Mouse (Mus musculus) kidney, adult 2 months (tissue): Measurements from ENCODE around the gene Zdhhc19. TPM values are rescaled to one million over a fixed set of nuclear protein-coding genes. Genes with fewer than 3 reads are reported as not detected.

Experiments used
- DNase-seq: peaks from one replicate; pipeline ENCODE4 v3.0.0; 2021
- H3K27ac ChIP-seq: fragments of 200-500 bp; 2 replicates; pipeline ENCODE4 v1.5.1; 2012; ENCODE audit warnings: low read depth, low read length, control low read depth, inconsistent platforms; ENCODE audit not compliant: insufficient read depth
- H3K27me3 ChIP-seq: fragments of 200-500 bp; replicated peaks from 2 replicates; pipeline ENCODE4 v1.6.1; 2012; ENCODE audit warnings: mild to moderate bottlenecking, moderate library complexity, low read length, inconsistent platforms; ENCODE audit not compliant: control insufficient read depth, insufficient read depth
- H3K36me3 ChIP-seq: fragments of 200-500 bp; 2 replicates; pipeline ENCODE4 v1.6.1; 2012; ENCODE audit warnings: mild to moderate bottlenecking, moderate library complexity, low read length, inconsistent platforms; ENCODE audit not compliant: control insufficient read depth, insufficient read depth
- H3K4me1 ChIP-seq: fragments of 200-500 bp; 2 replicates; pipeline ENCODE4 v1.6.1; 2011; ENCODE audit warnings: low read length; ENCODE audit not compliant: control insufficient read depth, insufficient read depth
- H3K4me3 ChIP-seq: fragments of 200-500 bp; 2 replicates; pipeline ENCODE4 v1.5.1; 2011; ENCODE audit warnings: mild to moderate bottlenecking, low read depth, low read length, control low read depth; ENCODE audit not compliant: insufficient read depth
- CTCF ChIP-seq: fragments of 200-500 bp; conservative IDR thresholded peaks from 2 replicates; pipeline ENCODE4 v1.5.1; 2011; ENCODE audit warnings: low read depth, mild to moderate bottlenecking, control low read depth, low read length, moderate library complexity, mixed read lengths; ENCODE audit not compliant: insufficient read depth, insufficient read length
- POLR2A ChIP-seq: fragments of 200-500 bp; IDR thresholded peaks from one replicate; pipeline ENCODE4 v1.6.1; 2011; ENCODE audit warnings: low read depth, low read length, control low read depth
- WGBS: fragments of 180-500 bp; shearing (Covaris S2); methylation state at CpG from one replicate; pipeline ENCODE4 v1.1.7; 2018; 5-methylcytosine and 5-hydroxymethylcytosine counted together
- polyA plus RNA-seq: library from polyadenylated mRNA; depleted of rRNA; stranded (reverse); fragments of >200 nt; gene quantifications from 2 replicates; pipeline ENCODE4 v1.2.3, GENCODE M21; 2012

The Zdhhc19 gene
- polyA plus RNA-seq, 1 experiment: 0.11 TPM

- no peaks in the 10 kb centered on the region; the same call in 1 of the 2 replicates for H3K4me1 ChIP-seq
- WGBS: 66% methylated on average over 5 of the region's 5 CpGs
- H3K27ac ChIP-seq: no peak overlapping the region
- H3K36me3 ChIP-seq: 0 out of 2 replicates have a peak, but pooled peaks cover 2% of the 10 kb centered on the region
- TF ChIP-seq POLR2A (no peak), CTCF (no peak)
- DNase-seq: no peak
- H3K4me3 ChIP-seq: no peak overlapping the region
- no peaks in the 10 kb centered on the region for H3K27me3 ChIP-seq
Measured at GRCm38 (mm10) chr16:32469404-32470105, 26.5 kb upstream of the Zdhhc19 start.

- no peak overlapping the region for H3K27ac ChIP-seq
- TF ChIP-seq POLR2A: no peak
- TF ChIP-seq CTCF: no peak
- 61% methylated on average over 7 of the region's 7 CpGs for WGBS
- no peaks in the 10 kb centered on the region; the same call in 1 of the 2 replicates for H3K4me1 ChIP-seq
- DNase-seq: peak; percentile 66
- no peaks in the 10 kb centered on the region for H3K27me3 ChIP-seq
- no peak overlapping the region for H3K4me3 ChIP-seq
- H3K36me3 ChIP-seq: 0 out of 2 replicates have a peak, but pooled peaks cover 2% of the 10 kb centered on the region
Measured at GRCm38 (mm10) chr16:32472276-32473015, 23.6 kb upstream of the Zdhhc19 start.

- TF ChIP-seq POLR2A (no peak), CTCF (no peak)
- Histone ChIP-seq H3K4me1 (no peaks in the 10 kb centered on the region; the same call in 1 of the 2 replicates), H3K4me3 (no peak overlapping the region), H3K27me3 (no peaks in the 10 kb centered on the region), H3K27ac (no peak overlapping the region), H3K36me3 (no peaks in the 10 kb centered on the region)
- DNase-seq: no peak
- 83% methylated on average over 6 of the region's 6 CpGs for WGBS
Measured at GRCm38 (mm10) chr16:32477315-32477714, 18.8 kb upstream of the Zdhhc19 start.

- Histone ChIP-seq H3K27me3 (no peaks in the 10 kb centered on the region), H3K36me3 (no peaks in the 10 kb centered on the region), H3K27ac (no peak overlapping the region), H3K4me3 (no peak overlapping the region), H3K4me1 (no peaks in the 10 kb centered on the region; the same call in 1 of the 2 replicates)
- WGBS: 57% methylated on average over 2 of the region's 2 CpGs
- TF ChIP-seq POLR2A: no peak
- no peak for TF ChIP-seq CTCF
- no peak for DNase-seq
Measured at GRCm38 (mm10) chr16:32479415-32479814, 16.6 kb upstream of the Zdhhc19 start.

- H3K4me3 ChIP-seq: no peak overlapping the region
- no peaks in the 10 kb centered on the region for H3K36me3 ChIP-seq
- H3K4me1 ChIP-seq: peaks cover 8% of the 10 kb centered on the region; the same call in 1 of the 2 replicates
- no peaks in the 10 kb centered on the region for H3K27me3 ChIP-seq
- peak; percentile 94 for DNase-seq
- no peak for TF ChIP-seq CTCF
- no peak for TF ChIP-seq POLR2A
- 32% methylated on average over 7 of the region's 7 CpGs for WGBS
- peak overlapping the region; percentile 43 for H3K27ac ChIP-seq
Measured at GRCm38 (mm10) chr16:32484431-32484871, 11.6 kb upstream of the Zdhhc19 start.

- no peak for TF ChIP-seq POLR2A
- no peak for TF ChIP-seq CTCF
- 50% methylated on average over 2 of the region's 2 CpGs for WGBS
- peak overlapping the region; percentile 43; the same call in 1 of the 2 replicates for H3K27ac ChIP-seq
- peaks cover 8% of the 10 kb centered on the region; the same call in 1 of the 2 replicates for H3K4me1 ChIP-seq
- peak; percentile 30 for DNase-seq
- H3K4me3 ChIP-seq: no peak overlapping the region
- H3K36me3 ChIP-seq: no peaks in the 10 kb centered on the region
- H3K27me3 ChIP-seq: no peaks in the 10 kb centered on the region
Measured at GRCm38 (mm10) chr16:32485209-32485608, 10.9 kb upstream of the Zdhhc19 start.

- Histone ChIP-seq H3K27ac (peak overlapping the region; percentile 26; the same call in 1 of the 2 replicates), H3K36me3 (no peaks in the 10 kb centered on the region), H3K4me3 (peak overlapping the region; percentile 13; the same call in 1 of the 2 replicates), H3K27me3 (no peaks in the 10 kb centered on the region), H3K4me1 (peaks cover 8% of the 10 kb centered on the region; the same call in 1 of the 2 replicates)
- TF ChIP-seq POLR2A (no peak), CTCF (no peak)
- WGBS: 76% methylated on average over 6 of the region's 6 CpGs
- DNase-seq: peak; percentile 25
Measured at GRCm38 (mm10) chr16:32486046-32486445, 10.0 kb upstream of the Zdhhc19 start.
